Mouse (Mus musculus) heart, embryonic 13.5 days (tissue): ENCODE results near the gene Sf3b1. TPM values are rescaled to one million over a fixed set of nuclear protein-coding genes. Genes with fewer than 3 reads are reported as not detected.
"Not testable (repeated sequence)": the region's sequence is repeated elsewhere in the genome, so short reads cannot be mapped to it uniquely, and the experiment has no call there.

Experiments used
- ATAC-seq: fragments of 200-750 bp; cut with Nextera tagmentation; 2 replicates; pipeline ENCODE4 v1.8.0; 2017; ENCODE audit warnings: moderate TSS enrichment; ENCODE audit not compliant: insufficient number of reproducible peaks, low FRiP score, low TSS enrichment; ENCODE audit errors: extremely low read depth
- H3K27ac ChIP-seq: fragments of 300-500 bp; sonication (generic); replicated peaks from 2 replicates; pipeline ENCODE4 v1.5.1; 2015; ENCODE audit warnings: moderate library complexity, mild to moderate bottlenecking, inconsistent platforms
- H3K27me3 ChIP-seq: fragments of 300-500 bp; sonication (generic); replicated peaks from 2 replicates; pipeline ENCODE4 v1.6.1; 2015; ENCODE audit warnings: mild to moderate bottlenecking, inconsistent platforms
- H3K36me3 ChIP-seq: fragments of 300-500 bp; sonication (generic); 2 replicates; pipeline ENCODE4 v1.6.1; 2015; ENCODE audit warnings: mild to moderate bottlenecking, inconsistent platforms
- H3K4me1 ChIP-seq: fragments of 300-500 bp; sonication (generic); 2 replicates; pipeline ENCODE4 v1.6.1; 2015; ENCODE audit warnings: inconsistent platforms
- H3K4me2 ChIP-seq: fragments of 300-500 bp; sonication (generic); 2 replicates; pipeline ENCODE4 v1.6.1; 2015; ENCODE audit warnings: inconsistent platforms, mild to moderate bottlenecking, moderate library complexity
- H3K4me3 ChIP-seq: fragments of 300-500 bp; sonication (generic); 2 replicates; pipeline ENCODE4 v1.5.1; 2015; ENCODE audit warnings: moderate library complexity, mild to moderate bottlenecking, inconsistent platforms
- H3K9ac ChIP-seq: fragments of 300-500 bp; sonication (generic); 2 replicates; pipeline ENCODE4 v1.6.1; 2015; ENCODE audit warnings: inconsistent platforms, mild to moderate bottlenecking, moderate library complexity
- H3K9me3 ChIP-seq: fragments of 300-500 bp; sonication (generic); 2 replicates; pipeline ENCODE4 v1.6.1; 2016; ENCODE audit warnings: inconsistent platforms
- WGBS: fragments of 180-500 bp; shearing (Covaris S2); methylation state at CpG from one replicate; pipeline ENCODE4 v1.1.7; 2015; ENCODE audit warnings: mixed read lengths; 5-methylcytosine and 5-hydroxymethylcytosine counted together
- polyA plus RNA-seq: library from polyadenylated mRNA; unstranded; fragments of >200 nt; fragmentation: Nextera tagmentation; extraction: Ambion mirVana; gene quantifications from 2 replicates; pipeline ENCODE4 v1.2.1, GENCODE M21; 2015

Gene Sf3b1
- polyA plus RNA-seq, 1 experiment from 2014 or later: 172 TPM

DNA sequence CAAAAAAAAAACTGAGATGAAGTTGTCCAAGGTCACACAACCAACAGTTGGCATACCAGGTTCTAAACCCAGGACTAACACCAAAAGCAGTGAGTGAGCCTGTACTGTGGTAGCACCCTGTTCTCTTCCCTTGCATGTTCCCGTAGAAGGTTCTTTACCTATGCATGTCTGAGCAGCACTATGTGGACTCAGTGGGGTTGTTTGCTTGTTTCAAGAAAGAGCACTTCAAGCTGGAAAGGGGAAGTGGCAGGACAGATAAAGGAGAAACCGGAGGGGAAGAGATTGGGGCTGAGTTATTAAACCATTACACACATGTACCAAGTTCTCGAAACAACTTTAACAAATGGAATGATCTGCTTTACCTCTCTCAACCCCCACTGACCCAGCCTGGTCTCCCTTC is 44.6 kb downstream of the Sf3b1 start:
- H3K27me3 ChIP-seq: no peaks in the 10 kb centered on the region
- H3K27ac ChIP-seq: no peak overlapping the region
- WGBS: 64% methylated on average over 3 of the region's 3 CpGs
- ATAC-seq: no peak
- H3K4me3 ChIP-seq: no peak overlapping the region
- H3K4me2 ChIP-seq: no peak overlapping the region
- no peaks in the 10 kb centered on the region for H3K9me3 ChIP-seq
- no peak overlapping the region for H3K9ac ChIP-seq
- peaks cover 34% of the 10 kb centered on the region for H3K36me3 ChIP-seq
- H3K4me1 ChIP-seq: no peaks in the 10 kb centered on the region; the same call in 1 of the 2 replicates

DNA sequence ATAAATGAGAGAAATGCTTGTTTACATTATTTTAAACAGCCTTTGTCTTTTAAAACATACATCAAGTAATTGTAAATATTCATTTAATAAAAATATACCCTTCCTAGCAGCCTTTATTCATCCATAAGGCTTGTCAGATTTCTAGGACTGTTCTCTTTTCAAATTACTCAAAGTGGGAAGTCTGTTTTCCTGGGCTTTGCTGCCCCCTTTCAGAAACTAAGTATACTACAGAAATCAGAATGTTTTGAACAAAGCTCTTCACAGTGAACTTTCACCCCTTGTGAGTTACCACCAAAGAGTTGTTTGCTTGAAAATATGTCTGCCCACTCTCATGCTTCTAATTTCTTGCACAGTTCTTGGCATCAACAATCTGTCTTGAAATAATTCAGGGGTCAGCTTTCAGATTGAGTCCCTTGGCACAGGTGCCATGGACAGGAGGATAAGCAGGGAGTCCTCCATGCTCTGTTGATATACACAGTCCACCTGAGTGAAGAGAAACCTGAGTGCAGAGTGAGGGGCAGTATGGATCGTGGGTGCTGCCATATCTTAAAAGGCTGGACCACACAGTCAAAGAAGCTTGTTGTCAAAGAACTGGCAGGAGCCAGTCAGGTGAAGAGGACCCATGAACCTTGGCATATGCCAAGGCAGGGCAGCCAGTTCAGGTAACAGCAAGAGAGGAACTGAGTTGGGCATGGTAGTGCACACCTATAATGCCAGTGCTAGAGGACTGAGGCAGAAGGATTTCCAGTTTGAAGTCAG is 47.9 kb downstream of the Sf3b1 start:
- no peak for ATAC-seq
- Histone ChIP-seq H3K9ac (no peak overlapping the region), H3K36me3 (peaks cover 5% of the 10 kb centered on the region), H3K4me3 (no peak overlapping the region), H3K4me1 (no peaks in the 10 kb centered on the region; the same call in 1 of the 2 replicates), H3K27me3 (no peaks in the 10 kb centered on the region), H3K4me2 (no peak overlapping the region), H3K9me3 (no peaks in the 10 kb centered on the region), H3K27ac (no peak overlapping the region)
- WGBS: 32% methylated on average over 1 of the region's 1 CpGs

GRCm38 (mm10) chr1:54971687-54972404 is 55.4 kb downstream of the Sf3b1 start:
- WGBS: 84% methylated on average over 5 of the region's 5 CpGs
- Histone ChIP-seq H3K9me3 (no peaks in the 10 kb centered on the region), H3K4me1 (no peaks in the 10 kb centered on the region), H3K4me3 (no peak overlapping the region), H3K36me3 (no peaks in the 10 kb centered on the region), H3K27ac (no peak overlapping the region), H3K9ac (no peak overlapping the region), H3K4me2 (no peak overlapping the region), H3K27me3 (no peaks in the 10 kb centered on the region)
- ATAC-seq: no peak

- Histone ChIP-seq H3K27ac (no peak overlapping the region), H3K4me1 (no peaks in the 10 kb centered on the region), H3K4me2 (no peak overlapping the region), H3K4me3 (no peak overlapping the region), H3K36me3 (no peaks in the 10 kb centered on the region), H3K9me3 (no peaks in the 10 kb centered on the region), H3K9ac (no peak overlapping the region), H3K27me3 (no peaks in the 10 kb centered on the region)
- ATAC-seq: no peak
- WGBS: 86% methylated on average over 3 of the region's 3 CpGs
Observed at GRCm38 (mm10) chr1:54966858-54967257, 60.4 kb downstream of the Sf3b1 start.

DNA sequence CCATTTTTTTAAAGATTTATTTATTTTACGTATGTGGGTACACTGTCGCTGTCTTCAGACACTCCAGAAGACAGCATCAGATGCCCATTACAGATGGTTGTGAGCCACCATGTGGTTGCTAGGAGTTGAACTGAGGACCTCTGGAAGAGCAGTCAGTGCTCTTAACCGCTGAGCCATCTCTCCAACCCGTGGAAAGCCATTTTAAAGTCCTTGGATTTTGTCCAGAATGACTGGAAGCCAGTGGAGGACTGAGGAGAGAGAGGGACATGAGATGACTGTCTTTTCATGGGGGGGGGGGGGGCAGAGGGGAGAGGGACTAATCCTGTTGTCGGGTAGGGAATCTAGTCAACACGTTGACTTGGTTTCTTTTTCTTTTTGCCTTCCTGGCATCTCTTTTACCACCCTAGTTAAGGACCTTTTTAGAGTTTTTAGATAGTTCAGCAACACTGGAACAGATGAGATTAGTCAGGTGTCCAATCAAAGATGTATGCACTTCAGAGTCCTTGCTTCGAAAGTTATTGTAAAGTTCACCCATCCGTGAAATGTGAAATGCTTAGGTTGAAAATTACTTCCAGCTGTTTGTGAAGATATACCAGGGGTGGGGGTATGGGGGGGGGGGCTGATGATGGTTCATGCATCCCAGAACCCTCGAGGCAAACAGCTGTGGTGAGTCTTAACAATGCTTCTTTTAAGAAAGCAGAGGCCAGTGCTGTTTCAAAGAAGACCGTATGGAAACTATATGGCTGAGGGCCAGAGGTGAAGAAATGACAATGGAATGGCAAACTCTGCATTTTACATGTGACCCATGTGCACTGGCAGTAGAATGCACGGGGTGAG is 61.9 kb downstream of the Sf3b1 start:
- Histone ChIP-seq H3K27ac (no peak overlapping the region), H3K36me3 (no peaks in the 10 kb centered on the region), H3K27me3 (no peaks in the 10 kb centered on the region), H3K4me2 (no peak overlapping the region), H3K4me1 (no peaks in the 10 kb centered on the region), H3K9ac (no peak overlapping the region), H3K9me3 (no peaks in the 10 kb centered on the region), H3K4me3 (no peak overlapping the region)
- ATAC-seq: no peak
- WGBS: 62% methylated on average over 11 of the region's 11 CpGs

DNA sequence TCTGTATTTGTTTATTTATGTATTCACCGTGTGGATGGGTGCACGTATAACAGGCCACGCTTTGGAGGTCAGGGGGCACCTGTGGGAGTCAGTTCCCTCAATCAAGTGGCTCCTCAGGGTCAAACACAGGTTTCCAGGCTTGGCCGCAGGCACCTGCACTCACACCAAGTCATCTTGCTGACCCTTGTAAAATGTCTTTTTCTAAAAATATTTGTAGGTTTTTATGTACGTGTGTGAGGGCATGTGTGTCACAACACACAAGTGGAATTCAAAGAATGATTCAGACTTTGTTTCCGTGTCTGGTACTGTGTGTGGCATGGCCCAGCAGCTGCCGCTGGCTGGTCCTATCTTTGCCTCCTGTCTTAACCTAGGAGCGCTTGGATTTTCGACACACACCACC is 65.6 kb downstream of the Sf3b1 start:
- no peak overlapping the region for H3K27ac ChIP-seq
- no peak overlapping the region for H3K4me2 ChIP-seq
- WGBS: 71% methylated on average over 9 of the region's 9 CpGs
- no peaks in the 10 kb centered on the region for H3K27me3 ChIP-seq
- H3K36me3 ChIP-seq: no peaks in the 10 kb centered on the region
- H3K9me3 ChIP-seq: no peaks in the 10 kb centered on the region
- H3K4me3 ChIP-seq: no peak overlapping the region
- no peak for ATAC-seq
- H3K9ac ChIP-seq: no peak overlapping the region
- H3K4me1 ChIP-seq: no peaks in the 10 kb centered on the region

- no peaks in the 10 kb centered on the region for H3K27me3 ChIP-seq
- 66% methylated on average over 9 of the region's 9 CpGs for WGBS
- ATAC-seq: no peak
Observed at GRCm38 (mm10) chr1:54960613-54961165, 66.6 kb downstream of the Sf3b1 start.

DNA sequence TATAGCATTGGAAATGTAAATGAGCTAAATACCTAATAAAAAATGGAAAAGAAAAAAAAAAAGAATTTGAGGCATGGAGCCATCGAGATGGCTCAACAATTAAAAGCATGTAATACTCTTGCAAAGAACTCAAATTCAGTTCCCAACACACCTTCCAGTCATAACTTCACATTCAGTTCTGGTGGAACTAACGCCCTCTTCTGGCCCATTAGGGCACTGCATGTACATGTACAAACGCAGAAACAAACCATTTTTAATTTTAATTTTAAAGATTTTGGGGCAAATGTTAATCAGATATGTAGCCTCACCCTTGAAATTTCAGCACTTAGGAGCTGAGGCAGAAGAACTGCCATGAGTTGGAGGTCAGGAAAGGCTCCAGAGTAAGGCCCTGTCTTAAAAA is 68.8 kb downstream of the Sf3b1 start:
- 71% methylated on average over 3 of the region's 3 CpGs for WGBS
- H3K9ac ChIP-seq: no peak overlapping the region
- no peaks in the 10 kb centered on the region for H3K4me1 ChIP-seq
- no peaks in the 10 kb centered on the region for H3K36me3 ChIP-seq
- H3K4me3 ChIP-seq: no peak overlapping the region
- ATAC-seq: no peak
- no peaks in the 10 kb centered on the region for H3K9me3 ChIP-seq
- no peak overlapping the region for H3K4me2 ChIP-seq
- H3K27ac ChIP-seq: no peak overlapping the region
- no peaks in the 10 kb centered on the region for H3K27me3 ChIP-seq

More at GRCm38 (mm10) chr1:54960613-54961165, 66.6 kb downstream of the Sf3b1 start:
- H3K4me3 ChIP-seq: no peak overlapping the region
- H3K27ac ChIP-seq: no peak overlapping the region
- H3K9me3 ChIP-seq: no peaks in the 10 kb centered on the region
- H3K4me1 ChIP-seq: no peaks in the 10 kb centered on the region
- H3K9ac ChIP-seq: no peak overlapping the region
- H3K36me3 ChIP-seq: no peaks in the 10 kb centered on the region
- H3K4me2 ChIP-seq: no peak overlapping the region

- WGBS: 83% methylated on average over 12 of the region's 14 CpGs
- H3K27me3 ChIP-seq, H3K9me3 ChIP-seq, H3K27ac ChIP-seq, H3K4me1 ChIP-seq, H3K4me3 ChIP-seq, H3K36me3 ChIP-seq, H3K9ac ChIP-seq, ATAC-seq, H3K4me2 ChIP-seq: not testable (repeated sequence)
Observed at GRCm38 (mm10) chr1:54956995-54957394, 70.3 kb downstream of the Sf3b1 start.

DNA sequence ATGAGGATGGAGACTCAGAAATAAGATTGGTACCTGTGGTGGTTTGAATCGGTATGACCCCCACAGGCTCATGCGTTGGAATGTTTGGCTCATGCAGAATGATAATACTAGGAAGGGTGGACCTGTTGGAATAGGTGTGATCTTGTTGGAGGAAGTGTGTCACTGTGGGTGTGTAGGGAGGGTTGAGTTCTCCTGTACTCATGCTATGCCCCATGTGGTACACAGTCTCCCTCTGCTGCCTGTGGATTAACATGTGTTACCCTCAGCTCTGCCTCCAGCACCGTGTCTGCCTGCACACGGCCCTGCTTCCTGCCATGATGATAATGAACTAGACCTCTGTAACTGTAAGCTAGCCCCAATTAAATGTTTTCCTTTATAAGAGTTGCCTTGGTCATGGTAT is 72.4 kb downstream of the Sf3b1 start:
- Histone ChIP-seq H3K9me3 (no peaks in the 10 kb centered on the region), H3K4me1 (no peaks in the 10 kb centered on the region), H3K27ac (no peak overlapping the region), H3K9ac (no peak overlapping the region), H3K36me3 (no peaks in the 10 kb centered on the region), H3K4me2 (no peak overlapping the region), H3K27me3 (no peaks in the 10 kb centered on the region), H3K4me3 (no peak overlapping the region)
- ATAC-seq: no peak
- 64% methylated on average over 4 of the region's 4 CpGs for WGBS

- Histone ChIP-seq H3K4me1 (no peaks in the 10 kb centered on the region), H3K27ac (no peak overlapping the region), H3K27me3 (no peaks in the 10 kb centered on the region), H3K9me3 (no peaks in the 10 kb centered on the region), H3K4me2 (no peak overlapping the region), H3K9ac (no peak overlapping the region), H3K4me3 (no peak overlapping the region), H3K36me3 (no peaks in the 10 kb centered on the region)
- 68% methylated on average over 3 of the region's 3 CpGs for WGBS
- no peak for ATAC-seq
Observed at GRCm38 (mm10) chr1:54944648-54945047, 82.6 kb downstream of the Sf3b1 start.
